ENCODE assay signal across 11 mouse cellular contexts in genomic region chr9:23242911-23243310, GRCm38 (mm10). TPM values are rescaled to one million over a fixed set of nuclear protein-coding genes. Genes with fewer than 3 reads are reported as not detected.
A peak's percentile ranks its signal among the peaks of the same experiment; 100 is the strongest.
DNase-seq lines count a peak whose midpoint lies in the region; ATAC-seq and TF ChIP-seq lines count a peak whose summit lies in the region.
"Had no signal": no experiment of that assay in that cellular context is flagged by ENCODE, and none has a peak within 500 bp of the region (broad histone marks: within the 10 kb centered on the region; RNA-seq: fewer than 3 reads in every experiment).

No protein-coding gene starts in this region.

- 26% methylated on average over 3 of the region's 3 CpGs for WGBS in cerebellum, adult 2 months

- H3K4me3 ChIP-seq in cerebellum, adult 2 months (replicated peaks; ENCODE audit: insufficient read depth, low read depth, low read length), result no peak overlapping the region
- H3K4me3 ChIP-seq: embryonic facial prominence, embryonic 12.5 days had no signal

- ATAC-seq in CD4-positive, CD25-positive, alpha-beta regulatory T cell, adult 4 months, result no peak
- no peak for ATAC-seq in granulocyte monocyte progenitor cell, adult 5-6 weeks (replicated peaks; ENCODE audit: poor library complexity, severe bottlenecking)

- no peaks in the 10 kb centered on the region for H3K27me3 ChIP-seq in cerebellum, adult 2 months (ENCODE audit: control insufficient read depth, insufficient read depth, low read length)
- H3K27me3 ChIP-seq: embryonic facial prominence, embryonic 12.5 days had no signal

- peak; percentile 44 to 53 for DNase-seq in cerebellum, adult 2 months
- no peak for DNase-seq in cerebellum, adult 9-11 months
- DNase-seq in kidney, postnatal 4 days, result peak; percentile 58 to 62
- DNase-seq in kidney, adult 9 months, result no peak
- peak; percentile 65 for DNase-seq in adrenal gland, postnatal 14 days
- DNase-seq in layer of hippocampus, postnatal 36 days, result peak; percentile 36 to 43
- DNase-seq: thymus, adult 2 months had no signal

- no peak for TF ChIP-seq CTCF in cerebellum, adult 2 months (IDR thresholded peaks at IDR 0.05; ENCODE audit: borderline replicate concordance, insufficient read depth, low read depth, low read length)

- no peaks in the 10 kb centered on the region for H3K4me1 ChIP-seq in cerebellum, adult 2 months (ENCODE audit: control insufficient read depth, insufficient read depth, low read length)

- TF ChIP-seq POLR2A in cerebellum, adult 2 months (IDR thresholded peaks at IDR 0.05; ENCODE audit: borderline replicate concordance, insufficient read depth, low read length), result no peak

- no peak overlapping the region for H3K27ac ChIP-seq in cerebellum, adult 2 months (ENCODE audit: insufficient read depth, low read length)
- H3K27ac ChIP-seq: embryonic facial prominence, embryonic 12.5 days had no signal

RNA-seq across cellular contexts. Expression of gene Bmper, which starts 20.0 kb away (rescaled TPM):
- 3.2 and 3.5 TPM in 2 replicates for polyA plus RNA-seq in cerebellum, adult 2 months (2012; rRNA removed)
- total RNA-seq in adrenal gland, postnatal 14 days (2021), result 4.2 and 9.2 TPM in 2 replicates
- total RNA-seq in layer of hippocampus, postnatal 36 days (2021), result 1 to 10 TPM; 4.0 to 5.1 TPM
- not detected for polyA plus RNA-seq in CD4-positive, CD25-positive, alpha-beta regulatory T cell, adult 4 months (2017; shearing (Covaris generic))
- not detected in 2 replicates for total RNA-seq in granulocyte monocyte progenitor cell, adult 5-6 weeks (2014; fragmentation: Nextera tagmentation)
- total RNA-seq in granulocyte monocyte progenitor cell, adult 5-6 weeks (2017), result not detected in 2 replicates
- total RNA-seq: megakaryocyte progenitor cell, adult 5-6 weeks had no signal

Comparison
In these comparisons a context has a peak if more than half of its experiments do, and no peak if none do; other contexts are left out.
1. DNase-seq: peak in cerebellum, adult 2 months (2 of 2), kidney, postnatal 4 days (2 of 2), adrenal gland, postnatal 14 days (single experiment) and layer of hippocampus, postnatal 36 days (2 of 2); none in cerebellum, adult 9-11 months (single experiment) and kidney, adult 9 months (single experiment).